Mouse (Mus musculus): ENCODE results near the gene Gsk3b. TPM values are rescaled to one million over a fixed set of nuclear protein-coding genes. Genes with fewer than 3 reads are reported as not detected.

Gene Gsk3b
- polyA plus RNA-seq, 2 experiments, result 2.9 to 10.3 TPM

- Histone ChIP-seq H3K4me2 (ENCODE audit: low read depth) (no peak overlapping the region), H3K27me3 (ENCODE audit: control insufficient read depth, insufficient read depth, low read length) (no peaks in the 10 kb centered on the region), H3K36me3 (replicated peaks; ENCODE audit: control insufficient read depth, insufficient read depth, low read depth) (no peaks in the 10 kb centered on the region; the same call in 1 of the 2 replicates), H3K4me3 (ENCODE audit: insufficient read depth in 1 of 2, low read depth in 2 of 2, low read length in 2 of 2) (no peak overlapping the region), H3K4me1 (replicated peaks; ENCODE audit: control insufficient read depth in 2 of 2, insufficient read depth in 2 of 2, low read length in 1 of 2) (no peaks in the 10 kb centered on the region), H3K27ac (no peak overlapping the region), H3K9me3 (ENCODE audit: control insufficient read depth, low read length) (no peaks in the 10 kb centered on the region), H3K9ac (replicated peaks) (no peak overlapping the region)
- TF ChIP-seq CTCF (IDR thresholded peaks at IDR 0.05; ENCODE audit: low read depth) (no peak), EP300 (IDR thresholded peaks at IDR 0.05; ENCODE audit: low read depth) (no peak)
- ATAC-seq (ENCODE audit: insufficient read depth) (no peak), DNase-seq (ENCODE audit: low read depth in 3 of 3, low spot score in 3 of 3) (no peak)
- WGBS (ENCODE audit: insufficient replicate concordance), result 23% methylated on average over 4 of the region's 4 CpGs
Measured at GRCm38 (mm10) chr16:38236936-38237585, 148.3 kb downstream of the Gsk3b start.

- peak; percentile 70 for TF ChIP-seq CTCF (IDR thresholded peaks at IDR 0.05; ENCODE audit: low read depth)
- TF ChIP-seq EP300 (IDR thresholded peaks at IDR 0.05; ENCODE audit: low read depth), result no peak
- 29% methylated on average over 5 of the region's 5 CpGs for WGBS (ENCODE audit: insufficient replicate concordance)
- no peak overlapping the region for H3K9ac ChIP-seq (replicated peaks)
- H3K27me3 ChIP-seq (ENCODE audit: control insufficient read depth, insufficient read depth, low read length), result no peaks in the 10 kb centered on the region
- H3K27ac ChIP-seq, result no peak overlapping the region
- H3K9me3 ChIP-seq (ENCODE audit: control insufficient read depth, low read length), result no peaks in the 10 kb centered on the region
- H3K4me3 ChIP-seq (ENCODE audit: insufficient read depth in 1 of 2, low read depth in 2 of 2, low read length in 2 of 2), result no peak overlapping the region
- no peaks in the 10 kb centered on the region for H3K4me1 ChIP-seq (replicated peaks; ENCODE audit: control insufficient read depth in 2 of 2, insufficient read depth in 2 of 2, low read length in 1 of 2)
- peak; percentile 36 to 46 (median 44) for DNase-seq (ENCODE audit: low read depth in 3 of 3, low spot score in 3 of 3)
- H3K4me2 ChIP-seq (ENCODE audit: low read depth), result no peak overlapping the region
- H3K36me3 ChIP-seq (replicated peaks; ENCODE audit: control insufficient read depth, insufficient read depth, low read depth), result no peaks in the 10 kb centered on the region; the same call in 1 of the 2 replicates
- ATAC-seq (ENCODE audit: insufficient read depth), result no peak
Measured at GRCm38 (mm10) chr16:38239729-38240128, 150.9 kb downstream of the Gsk3b start.

- Histone ChIP-seq H3K27me3 (ENCODE audit: control insufficient read depth, insufficient read depth, low read length) (no peaks in the 10 kb centered on the region), H3K27ac (no peak overlapping the region)
Measured at GRCm38 (mm10) chr16:38240167-38240566, 151.4 kb downstream of the Gsk3b start.

GRCm38 (mm10) chr16:38244111-38244510 lies 155.3 kb downstream of the Gsk3b start:
- H3K4me2 ChIP-seq (ENCODE audit: low read depth), result no peak overlapping the region
- 76% methylated on average over 6 of the region's 6 CpGs for WGBS (ENCODE audit: insufficient replicate concordance)
- ATAC-seq (ENCODE audit: insufficient read depth), result no peak

More at GRCm38 (mm10) chr16:38240167-38240566, 151.4 kb downstream of the Gsk3b start:
- no peaks in the 10 kb centered on the region for H3K9me3 ChIP-seq (ENCODE audit: control insufficient read depth, low read length)
- no peak overlapping the region for H3K9ac ChIP-seq (replicated peaks)
- H3K4me2 ChIP-seq (ENCODE audit: low read depth), result no peak overlapping the region
- no peak for DNase-seq (ENCODE audit: low read depth in 3 of 3, low spot score in 3 of 3)
- H3K4me1 ChIP-seq (replicated peaks; ENCODE audit: control insufficient read depth in 2 of 2, insufficient read depth in 2 of 2, low read length in 1 of 2), result no peaks in the 10 kb centered on the region
- ATAC-seq (ENCODE audit: insufficient read depth), result no peak
- WGBS (ENCODE audit: insufficient replicate concordance), result 80% methylated on average over 10 of the region's 10 CpGs
- H3K4me3 ChIP-seq (ENCODE audit: insufficient read depth in 1 of 2, low read depth in 2 of 2, low read length in 2 of 2), result no peak overlapping the region
- TF ChIP-seq EP300 (IDR thresholded peaks at IDR 0.05; ENCODE audit: low read depth), result no peak
- no peak for TF ChIP-seq CTCF (IDR thresholded peaks at IDR 0.05; ENCODE audit: low read depth)
- H3K36me3 ChIP-seq (replicated peaks; ENCODE audit: control insufficient read depth, insufficient read depth, low read depth), result no peaks in the 10 kb centered on the region; the same call in 1 of the 2 replicates

GRCm38 (mm10) chr16:38245379-38245778 lies 156.6 kb downstream of the Gsk3b start:
- Histone ChIP-seq H3K4me3 (ENCODE audit: insufficient read depth in 1 of 2, low read depth in 2 of 2, low read length in 2 of 2) (no peak overlapping the region), H3K4me2 (ENCODE audit: low read depth) (no peak overlapping the region), H3K27me3 (ENCODE audit: control insufficient read depth, insufficient read depth, low read length) (no peaks in the 10 kb centered on the region), H3K4me1 (replicated peaks; ENCODE audit: control insufficient read depth in 2 of 2, insufficient read depth in 2 of 2, low read length in 1 of 2) (no peaks in the 10 kb centered on the region), H3K9me3 (ENCODE audit: control insufficient read depth, low read length) (no peaks in the 10 kb centered on the region), H3K27ac (no peak overlapping the region), H3K36me3 (replicated peaks; ENCODE audit: control insufficient read depth, insufficient read depth, low read depth) (no peaks in the 10 kb centered on the region; the same call in 1 of the 2 replicates), H3K9ac (replicated peaks) (no peak overlapping the region)
- TF ChIP-seq CTCF (IDR thresholded peaks at IDR 0.05; ENCODE audit: low read depth) (no peak), EP300 (IDR thresholded peaks at IDR 0.05; ENCODE audit: low read depth) (no peak)
- 64% methylated on average over 2 of the region's 2 CpGs for WGBS (ENCODE audit: insufficient replicate concordance)
- ATAC-seq (ENCODE audit: insufficient read depth) (no peak), DNase-seq (ENCODE audit: low read depth in 3 of 3, low spot score in 3 of 3) (no peak)

More at GRCm38 (mm10) chr16:38244111-38244510, 155.3 kb downstream of the Gsk3b start:
- H3K9ac ChIP-seq (replicated peaks), result no peak overlapping the region
- no peak overlapping the region for H3K27ac ChIP-seq
- H3K4me3 ChIP-seq (ENCODE audit: insufficient read depth in 1 of 2, low read depth in 2 of 2, low read length in 2 of 2), result no peak overlapping the region
- no peaks in the 10 kb centered on the region for H3K4me1 ChIP-seq (replicated peaks; ENCODE audit: control insufficient read depth in 2 of 2, insufficient read depth in 2 of 2, low read length in 1 of 2)
- DNase-seq (ENCODE audit: low read depth in 3 of 3, low spot score in 3 of 3), result no peak
- no peaks in the 10 kb centered on the region for H3K27me3 ChIP-seq (ENCODE audit: control insufficient read depth, insufficient read depth, low read length)
- TF ChIP-seq CTCF (IDR thresholded peaks at IDR 0.05; ENCODE audit: low read depth) (no peak), EP300 (IDR thresholded peaks at IDR 0.05; ENCODE audit: low read depth) (no peak)
- H3K36me3 ChIP-seq (replicated peaks; ENCODE audit: control insufficient read depth, insufficient read depth, low read depth), result no peaks in the 10 kb centered on the region; the same call in 1 of the 2 replicates
- no peaks in the 10 kb centered on the region for H3K9me3 ChIP-seq (ENCODE audit: control insufficient read depth, low read length)

Measured in liver, embryonic 14.5 days (tissue).